Mouse (Mus musculus): ENCODE measurements around the gene 4930455H04Rik. TPM values are rescaled to one million over a fixed set of nuclear protein-coding genes. Genes with fewer than 3 reads are reported as not detected.

Gene 4930455H04Rik
- polyA plus RNA-seq, 1 experiment from 2014 or later, result not detected

DNA sequence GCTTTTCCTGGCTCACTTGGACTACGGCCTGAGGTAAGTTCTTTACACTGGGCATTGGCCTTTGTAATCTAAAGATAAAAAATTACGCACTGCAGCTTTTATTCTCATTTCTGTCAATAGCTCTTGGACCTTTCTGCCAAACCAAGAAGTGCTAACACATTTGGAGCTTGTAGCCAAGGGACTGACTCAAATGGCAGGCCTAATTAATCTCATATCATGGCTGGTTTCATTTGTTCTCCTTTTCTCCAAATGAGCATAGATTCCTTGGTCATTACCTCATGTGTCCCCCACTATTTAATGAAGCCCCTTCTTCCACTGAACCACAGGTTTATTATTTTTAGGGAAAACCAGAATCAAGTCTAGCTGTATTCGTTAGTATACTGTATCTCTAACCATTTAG, 20.2 kb downstream of the 4930455H04Rik start:
- ATAC-seq, result no peak
- H3K9me3 ChIP-seq (ENCODE audit: low read length), result no peaks in the 10 kb centered on the region
- H3K36me3 ChIP-seq (ENCODE audit: insufficient read depth, low read length), result no peaks in the 10 kb centered on the region
- TF ChIP-seq EP300 (IDR thresholded peaks at IDR 0.05) (no peak), CTCF (IDR thresholded peaks at IDR 0.05) (no peak)
- H3K4me3 ChIP-seq (ENCODE audit: low read depth, low read length), result no peak overlapping the region
- H3K27me3 ChIP-seq (replicated peaks; ENCODE audit: insufficient read depth, low read length), result no peaks in the 10 kb centered on the region
- H3K4me1 ChIP-seq (ENCODE audit: insufficient read depth, low read depth, low read length), result no peaks in the 10 kb centered on the region
- H3K9ac ChIP-seq (replicated peaks; ENCODE audit: low read depth), result no peak overlapping the region
- 75% methylated on average over 3 of the region's 3 CpGs for WGBS
- no peak for DNase-seq (ENCODE audit: low spot score)
- no peak overlapping the region for H3K4me2 ChIP-seq (replicated peaks; ENCODE audit: low read depth, low read length)
- no peak overlapping the region for H3K27ac ChIP-seq (ENCODE audit: low read length)

DNA sequence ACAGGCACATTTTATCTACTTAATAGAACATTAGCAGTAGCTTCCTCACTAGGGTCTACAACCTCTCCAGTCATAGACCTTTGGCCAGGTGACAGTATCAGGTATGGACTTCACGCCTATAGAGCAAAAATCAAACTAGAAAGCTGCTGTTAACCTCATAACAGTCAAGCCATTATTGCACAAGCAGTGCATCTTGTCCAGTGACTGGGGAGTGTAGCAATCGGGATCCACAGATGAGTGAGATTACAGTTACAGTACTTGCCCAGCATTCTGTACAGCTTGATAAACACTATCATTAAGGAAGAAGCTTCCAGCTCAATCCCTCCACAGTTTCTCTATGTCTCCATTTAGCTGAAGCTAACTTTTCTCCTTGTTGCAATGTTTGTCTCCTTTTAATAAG, 23.1 kb downstream of the 4930455H04Rik start:
- H3K9ac ChIP-seq (replicated peaks; ENCODE audit: low read depth), result no peak overlapping the region
- no peak overlapping the region for H3K4me2 ChIP-seq (replicated peaks; ENCODE audit: low read depth, low read length)
- DNase-seq (ENCODE audit: low spot score), result no peak
- WGBS, result 84% methylated on average over 2 of the region's 2 CpGs
- no peak overlapping the region for H3K27ac ChIP-seq (ENCODE audit: low read length)
- no peaks in the 10 kb centered on the region for H3K4me1 ChIP-seq (ENCODE audit: insufficient read depth, low read depth, low read length)
- H3K4me3 ChIP-seq (ENCODE audit: low read depth, low read length), result no peak overlapping the region
- no peaks in the 10 kb centered on the region for H3K36me3 ChIP-seq (ENCODE audit: insufficient read depth, low read length)
- TF ChIP-seq EP300 (IDR thresholded peaks at IDR 0.05), result no peak
- TF ChIP-seq CTCF (IDR thresholded peaks at IDR 0.05), result no peak
- no peaks in the 10 kb centered on the region for H3K27me3 ChIP-seq (replicated peaks; ENCODE audit: insufficient read depth, low read length)
- no peak for ATAC-seq
- no peaks in the 10 kb centered on the region for H3K9me3 ChIP-seq (ENCODE audit: low read length)

DNA sequence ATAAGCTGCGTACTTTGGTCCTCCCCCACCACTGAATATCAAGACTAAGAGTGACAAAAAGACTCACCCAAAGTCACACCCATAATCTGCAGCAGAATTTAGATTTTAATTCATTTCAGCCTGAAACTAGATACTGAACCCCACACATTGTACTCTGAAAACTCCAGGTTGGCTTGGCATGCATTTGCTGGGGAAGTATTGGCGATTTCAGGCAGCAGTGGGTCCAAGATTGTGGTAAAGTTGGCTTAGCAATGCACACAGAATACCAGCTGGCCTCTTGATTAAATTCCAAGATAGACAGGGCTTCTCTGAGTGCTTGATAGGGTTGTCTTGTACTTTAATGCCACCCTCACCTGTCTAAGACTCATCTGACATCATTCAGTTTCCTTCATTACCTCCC, 24.9 kb downstream of the 4930455H04Rik start:
- no peak for TF ChIP-seq EP300 (IDR thresholded peaks at IDR 0.05)
- TF ChIP-seq CTCF (IDR thresholded peaks at IDR 0.05), result no peak
- Histone ChIP-seq H3K36me3 (ENCODE audit: insufficient read depth, low read length) (no peaks in the 10 kb centered on the region), H3K9ac (replicated peaks; ENCODE audit: low read depth) (no peak overlapping the region), H3K27me3 (replicated peaks; ENCODE audit: insufficient read depth, low read length) (no peaks in the 10 kb centered on the region), H3K27ac (ENCODE audit: low read length) (no peak overlapping the region), H3K4me3 (ENCODE audit: low read depth, low read length) (no peak overlapping the region), H3K4me1 (ENCODE audit: insufficient read depth, low read depth, low read length) (no peaks in the 10 kb centered on the region), H3K9me3 (ENCODE audit: low read length) (no peaks in the 10 kb centered on the region), H3K4me2 (replicated peaks; ENCODE audit: low read depth, low read length) (no peak overlapping the region)
- DNase-seq (ENCODE audit: low spot score) (no peak), ATAC-seq (no peak)
- WGBS, result 73% methylated on average over 2 of the region's 2 CpGs

DNA sequence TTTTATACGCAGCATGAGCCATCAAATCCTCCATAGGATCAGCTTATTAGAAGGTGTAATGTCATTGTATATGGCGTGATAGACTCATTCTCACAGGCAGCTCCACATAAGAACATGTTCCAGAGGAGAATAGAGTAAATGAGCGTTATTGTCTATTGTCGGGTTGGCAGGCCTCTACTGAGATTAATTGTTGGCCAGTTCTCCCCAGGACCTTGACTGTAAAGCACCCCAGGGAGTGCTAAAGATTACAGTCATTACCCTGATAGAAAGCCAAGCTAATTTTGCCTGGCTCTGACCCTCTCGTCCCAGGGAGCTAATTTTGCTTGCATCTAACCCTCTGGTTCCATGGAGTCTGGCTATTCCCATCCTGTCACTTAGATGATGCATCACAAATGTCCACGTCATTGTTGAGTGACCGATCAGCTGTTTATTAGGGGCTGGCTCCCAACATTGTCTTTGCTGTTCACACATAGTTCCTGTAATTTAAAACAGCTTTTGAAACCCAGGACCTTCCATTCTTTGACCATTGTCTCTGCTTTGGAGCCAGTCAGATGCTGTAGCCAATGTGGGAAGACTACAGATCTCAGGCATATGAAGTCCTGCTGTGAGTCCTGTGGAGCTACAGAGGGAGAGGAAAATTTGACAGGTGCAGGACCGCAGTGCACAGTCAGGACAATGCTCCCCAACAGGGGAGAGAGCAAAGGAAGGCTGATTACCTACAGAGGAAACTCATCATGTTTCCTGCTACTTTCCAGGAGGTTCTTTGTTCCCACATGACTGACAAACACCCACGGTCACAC, 33.8 kb downstream of the 4930455H04Rik start:
- Histone ChIP-seq H3K4me3 (ENCODE audit: low read depth, low read length) (no peak overlapping the region), H3K27ac (ENCODE audit: low read length) (no peak overlapping the region), H3K27me3 (replicated peaks; ENCODE audit: insufficient read depth, low read length) (no peaks in the 10 kb centered on the region), H3K9ac (replicated peaks; ENCODE audit: low read depth) (no peak overlapping the region), H3K9me3 (ENCODE audit: low read length) (no peaks in the 10 kb centered on the region), H3K4me1 (ENCODE audit: insufficient read depth, low read depth, low read length) (no peaks in the 10 kb centered on the region), H3K36me3 (ENCODE audit: insufficient read depth, low read length) (no peaks in the 10 kb centered on the region), H3K4me2 (replicated peaks; ENCODE audit: low read depth, low read length) (no peak overlapping the region)
- 59% methylated on average over 9 of the region's 9 CpGs for WGBS
- TF ChIP-seq EP300 (IDR thresholded peaks at IDR 0.05), result no peak
- no peak for TF ChIP-seq CTCF (IDR thresholded peaks at IDR 0.05)
- ATAC-seq (no peak), DNase-seq (ENCODE audit: low spot score) (no peak)

DNA sequence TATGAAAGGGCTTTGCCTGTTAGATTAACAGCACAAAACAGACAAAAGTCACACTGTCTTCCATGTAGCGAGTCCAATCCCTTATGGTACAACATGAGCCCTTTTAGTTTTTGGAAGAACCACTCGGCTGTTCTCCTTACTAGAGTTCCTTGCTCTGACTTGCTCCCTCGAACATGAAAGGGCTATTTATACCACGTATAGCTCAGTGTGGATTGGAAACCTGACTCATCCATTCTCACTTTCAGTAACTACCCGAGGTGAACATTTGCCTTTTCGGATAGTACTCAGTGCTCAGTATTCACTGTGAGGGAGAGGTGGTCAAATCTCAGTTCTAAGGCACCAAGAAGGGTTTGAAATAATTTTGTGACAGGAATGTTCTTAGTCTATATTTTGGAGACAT, 35.3 kb downstream of the 4930455H04Rik start:
- no peak for TF ChIP-seq CTCF (IDR thresholded peaks at IDR 0.05)
- no peak for TF ChIP-seq EP300 (IDR thresholded peaks at IDR 0.05)
- ATAC-seq (no peak), DNase-seq (ENCODE audit: low spot score) (no peak)
- WGBS, result 74% methylated on average over 6 of the region's 6 CpGs
- H3K27ac ChIP-seq (ENCODE audit: low read length), result no peak overlapping the region
- H3K36me3 ChIP-seq (ENCODE audit: insufficient read depth, low read length), result no peaks in the 10 kb centered on the region
- no peaks in the 10 kb centered on the region for H3K27me3 ChIP-seq (replicated peaks; ENCODE audit: insufficient read depth, low read length)
- H3K9me3 ChIP-seq (ENCODE audit: low read length), result no peaks in the 10 kb centered on the region
- H3K4me2 ChIP-seq (replicated peaks; ENCODE audit: low read depth, low read length), result no peak overlapping the region
- no peaks in the 10 kb centered on the region for H3K4me1 ChIP-seq (ENCODE audit: insufficient read depth, low read depth, low read length)
- no peak overlapping the region for H3K4me3 ChIP-seq (ENCODE audit: low read depth, low read length)
- no peak overlapping the region for H3K9ac ChIP-seq (replicated peaks; ENCODE audit: low read depth)

DNA sequence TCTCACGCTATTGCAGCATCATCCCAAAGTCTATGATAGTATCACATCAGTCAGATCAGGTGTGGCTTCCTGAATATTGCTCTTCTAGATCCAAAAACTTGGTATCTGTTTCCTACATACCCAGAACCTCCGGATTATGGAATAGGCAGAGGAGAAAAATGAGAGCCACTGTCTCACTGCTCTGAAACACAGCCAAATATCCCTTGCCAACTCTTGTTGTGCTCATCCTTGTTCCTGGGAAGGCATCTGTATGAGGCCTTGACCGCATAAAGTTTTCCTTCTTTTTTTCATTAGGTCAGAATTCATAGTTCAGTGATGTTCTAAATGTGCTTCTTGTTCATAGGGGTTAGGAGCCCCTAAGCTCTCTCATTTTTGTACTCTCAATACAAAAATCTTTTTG, 38.6 kb downstream of the 4930455H04Rik start:
- H3K36me3 ChIP-seq (ENCODE audit: insufficient read depth, low read length), result no peaks in the 10 kb centered on the region
- no peaks in the 10 kb centered on the region for H3K27me3 ChIP-seq (replicated peaks; ENCODE audit: insufficient read depth, low read length)
- H3K4me2 ChIP-seq (replicated peaks; ENCODE audit: low read depth, low read length), result no peak overlapping the region
- DNase-seq (ENCODE audit: low spot score), result no peak
- ATAC-seq, result no peak
- no peak overlapping the region for H3K4me3 ChIP-seq (ENCODE audit: low read depth, low read length)
- H3K9me3 ChIP-seq (ENCODE audit: low read length), result no peaks in the 10 kb centered on the region
- H3K27ac ChIP-seq (ENCODE audit: low read length), result no peak overlapping the region
- no peak for TF ChIP-seq CTCF (IDR thresholded peaks at IDR 0.05)
- TF ChIP-seq EP300 (IDR thresholded peaks at IDR 0.05), result no peak
- 77% methylated on average over 3 of the region's 3 CpGs for WGBS
- no peaks in the 10 kb centered on the region for H3K4me1 ChIP-seq (ENCODE audit: insufficient read depth, low read depth, low read length)
- no peak overlapping the region for H3K9ac ChIP-seq (replicated peaks; ENCODE audit: low read depth)
